Mouse (Mus musculus): Measurements from ENCODE around the gene Olfr493.

The Olfr493 gene

DNA sequence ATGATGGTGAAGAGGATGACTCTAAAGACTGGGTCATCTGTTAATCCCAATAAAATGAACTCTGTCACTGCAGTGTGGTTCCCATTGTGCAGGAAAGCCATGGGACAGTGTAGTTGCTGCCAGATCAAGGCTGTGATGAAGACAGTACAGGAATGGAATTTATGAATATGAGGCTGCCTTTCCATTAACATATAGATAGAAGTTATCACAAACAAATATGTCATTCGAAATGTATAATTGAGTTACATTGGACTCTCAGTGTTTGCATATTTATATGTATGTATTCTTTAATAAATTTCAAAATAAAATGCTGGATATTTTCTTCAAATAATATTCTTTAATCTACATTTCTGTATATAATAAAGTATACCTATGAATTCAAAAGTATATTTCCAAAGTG lies at the start of gene Olfr493:
Gene Olfr493 (minus strand): TSS at position 101 of the 400 bp plus-strand sequence.
- DNase-seq: no peak

DNA sequence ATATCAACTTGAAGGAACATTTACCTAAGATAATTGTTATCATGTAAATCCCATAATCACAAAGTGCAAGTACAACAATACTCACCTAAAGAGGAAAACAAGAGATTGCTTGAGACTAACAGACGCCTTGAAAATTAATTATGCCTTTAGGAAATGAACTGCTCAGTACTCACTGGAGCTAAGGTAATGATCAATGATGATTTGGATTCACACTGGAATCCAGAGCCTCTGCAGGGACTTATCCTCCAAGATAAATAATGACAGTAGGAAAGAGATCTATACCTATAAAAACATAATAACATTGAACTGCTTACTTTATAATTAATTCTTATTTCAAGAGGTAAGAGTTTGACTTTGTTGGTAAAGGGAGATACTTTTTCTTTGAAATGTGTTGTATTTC lies 46.1 kb upstream of the Olfr493 start, which contains the start of gene Olfr495:
Gene Olfr495 (plus strand): TSS at position 301 of the 400 bp plus-strand sequence.
- no peak for DNase-seq

DNA sequence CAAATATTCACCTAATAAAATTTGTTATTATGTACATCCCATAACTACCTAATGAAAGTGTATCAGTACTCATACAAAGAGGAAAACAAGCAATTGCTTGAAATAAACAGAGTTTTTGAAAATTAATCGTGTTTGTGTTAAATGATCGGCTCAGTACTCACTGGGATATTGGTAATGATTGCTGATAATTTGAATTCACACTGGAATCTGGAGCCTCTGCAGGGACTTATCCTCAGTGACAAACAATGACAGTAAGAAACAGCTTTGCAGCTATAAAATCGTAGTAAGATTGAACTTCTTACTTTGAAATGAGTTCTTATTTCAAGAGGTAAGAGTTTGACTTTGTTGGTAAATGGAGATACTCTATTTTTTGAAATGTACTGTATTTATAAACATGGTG lies 18.3 kb upstream of the Olfr493 start, which contains the start of gene Olfr494:
Gene Olfr494 (plus strand): TSS at position 301 of the 400 bp plus-strand sequence.
- DNase-seq: no peak

DNA sequence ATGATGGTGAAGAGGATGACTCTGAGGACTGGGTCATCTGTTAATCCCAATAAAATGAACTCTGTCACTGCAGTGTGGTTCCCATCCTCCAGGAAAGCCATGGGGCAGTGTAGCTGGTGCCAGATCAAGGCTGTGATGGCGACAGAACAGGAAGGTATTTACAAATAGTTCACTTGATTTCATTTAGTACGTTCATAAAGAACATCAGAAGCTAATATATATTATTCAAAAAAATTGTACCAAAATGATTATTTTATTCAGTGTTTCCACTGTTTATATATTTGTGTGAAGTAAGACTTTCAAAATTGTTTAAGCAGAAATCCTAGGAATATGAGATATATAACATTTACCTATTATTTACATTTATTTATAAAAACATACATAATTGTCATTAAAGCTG lies 23.2 kb downstream of the Olfr493 start, which contains the start of gene Olfr492:
Gene Olfr492 (minus strand): TSS at position 101 of the 400 bp plus-strand sequence.
- no peak for DNase-seq

DNA sequence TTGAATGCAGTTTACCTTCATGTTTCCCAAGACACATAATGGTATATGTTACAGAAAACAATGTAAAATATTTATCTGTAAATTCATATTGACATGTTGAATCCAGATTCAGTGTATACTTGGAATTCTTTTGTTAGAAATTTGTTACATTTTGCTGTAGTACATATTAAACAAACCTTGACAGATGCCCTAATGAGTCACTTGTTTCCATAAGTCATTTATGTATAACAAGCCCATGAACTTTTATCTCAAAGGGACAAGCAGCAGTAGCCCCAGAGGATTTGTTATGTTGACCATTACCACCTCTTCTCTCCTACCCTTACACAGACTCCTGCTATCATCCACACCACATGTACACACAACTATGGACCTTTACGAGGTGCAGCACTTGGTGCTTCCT lies 33.6 kb downstream of the Olfr493 start, which contains the start of gene Olfr491:
Gene Olfr491 (plus strand): TSS at position 301 of the 400 bp plus-strand sequence.
- no peak for DNase-seq

Data from thymus, postnatal 4 days (tissue).